Mouse (Mus musculus) midbrain, embryonic 14.5 days (tissue): Measurements from ENCODE around the gene Igf1r. TPM values are rescaled to one million over a fixed set of nuclear protein-coding genes. Genes with fewer than 3 reads are reported as not detected.

Experiments
- ATAC-seq: fragments of 200-750 bp; cut with Nextera tagmentation; 2 replicates; pipeline ENCODE4 v1.8.0; 2017; ENCODE audit warnings: moderate number of reproducible peaks, moderate library complexity; ENCODE audit not compliant: low FRiP score, low TSS enrichment
- DNase-seq: peaks from one replicate; pipeline ENCODE4 v3.0.0-alpha.2; 2015
- H3K27ac ChIP-seq: fragments of 300-500 bp; sonication (generic); replicated peaks from 2 replicates; pipeline ENCODE4 v1.5.1; 2014; ENCODE audit warnings: mild to moderate bottlenecking, low read depth, low read length, moderate library complexity
- H3K27me3 ChIP-seq: fragments of 300-500 bp; sonication (generic); 2 replicates; pipeline ENCODE4 v1.6.1; 2014; ENCODE audit warnings: low read length, control low read depth, mixed read lengths; ENCODE audit not compliant: control insufficient read depth, insufficient read depth
- H3K36me3 ChIP-seq: fragments of 300-500 bp; sonication (generic); 2 replicates; pipeline ENCODE4 v1.6.1; 2014; ENCODE audit warnings: low read length, control low read depth; ENCODE audit not compliant: control insufficient read depth, insufficient read depth
- H3K4me1 ChIP-seq: fragments of 300-500 bp; sonication (generic); 2 replicates; pipeline ENCODE4 v1.6.1; 2014; ENCODE audit warnings: mild to moderate bottlenecking, antibody characterized with exemption, low read length, control low read depth; ENCODE audit not compliant: control insufficient read depth, insufficient read depth
- H3K4me2 ChIP-seq: fragments of 300-500 bp; sonication (generic); 2 replicates; pipeline ENCODE4 v1.6.1; 2014; ENCODE audit warnings: mild to moderate bottlenecking, low read length, moderate library complexity
- H3K4me3 ChIP-seq: fragments of 300-500 bp; sonication (generic); replicated peaks from 2 replicates; pipeline ENCODE4 v1.5.1; 2014; ENCODE audit warnings: low read depth, low read length
- H3K9ac ChIP-seq: fragments of 300-500 bp; sonication (generic); replicated peaks from 2 replicates; pipeline ENCODE4 v1.6.1; 2014; ENCODE audit warnings: mild to moderate bottlenecking, low read length, moderate library complexity
- H3K9me3 ChIP-seq: fragments of 300-500 bp; sonication (generic); 2 replicates; pipeline ENCODE4 v1.6.1; 2016; ENCODE audit warnings: low read length, control low read depth, mixed read lengths; ENCODE audit not compliant: control insufficient read depth
- WGBS: fragments of 180-500 bp; shearing (Covaris S2); extraction: QIAGEN DNeasy Blood & Tissue Kit; methylation state at CpG from one replicate; pipeline ENCODE4 v1.1.7; 2014; 5-methylcytosine and 5-hydroxymethylcytosine counted together
- polyA plus RNA-seq: library from polyadenylated mRNA; unstranded; fragments of >200 nt; fragmentation: Nextera tagmentation; extraction: Ambion mirVana; gene quantifications from 2 replicates; pipeline ENCODE4 v1.2.1, GENCODE M21; 2014

Igf1r gene
- polyA plus RNA-seq, 1 experiment from 2014 or later, result 25.8 TPM

DNA sequence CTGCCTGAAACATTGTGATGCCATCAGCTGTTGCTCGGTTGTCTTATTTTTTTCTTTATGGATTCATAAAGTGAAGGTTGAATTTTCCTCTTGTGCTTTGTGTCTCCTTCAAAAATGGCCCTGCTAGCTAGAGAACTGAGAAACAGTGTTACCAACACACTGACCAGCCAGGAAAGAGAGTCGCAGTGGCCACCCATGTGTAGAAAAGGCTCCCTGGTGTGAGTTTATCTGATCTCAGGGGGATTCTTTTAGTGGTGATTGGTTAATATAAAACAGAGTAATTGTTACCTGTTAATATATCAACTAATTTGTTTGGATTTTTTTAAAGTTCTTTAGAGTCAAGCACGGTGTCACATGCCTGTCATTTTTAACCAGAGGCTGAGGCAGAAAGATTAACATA, 33.2 kb upstream of the Igf1r start:
- Histone ChIP-seq H3K27me3 (no peaks in the 10 kb centered on the region), H3K9ac (no peak overlapping the region), H3K4me3 (no peak overlapping the region), H3K27ac (no peak overlapping the region), H3K4me1 (no peaks in the 10 kb centered on the region), H3K9me3 (no peaks in the 10 kb centered on the region), H3K36me3 (no peaks in the 10 kb centered on the region), H3K4me2 (no peak overlapping the region)
- WGBS, result 78% methylated on average over 3 of the region's 3 CpGs
- ATAC-seq, result no peak
- no peak for DNase-seq

DNA sequence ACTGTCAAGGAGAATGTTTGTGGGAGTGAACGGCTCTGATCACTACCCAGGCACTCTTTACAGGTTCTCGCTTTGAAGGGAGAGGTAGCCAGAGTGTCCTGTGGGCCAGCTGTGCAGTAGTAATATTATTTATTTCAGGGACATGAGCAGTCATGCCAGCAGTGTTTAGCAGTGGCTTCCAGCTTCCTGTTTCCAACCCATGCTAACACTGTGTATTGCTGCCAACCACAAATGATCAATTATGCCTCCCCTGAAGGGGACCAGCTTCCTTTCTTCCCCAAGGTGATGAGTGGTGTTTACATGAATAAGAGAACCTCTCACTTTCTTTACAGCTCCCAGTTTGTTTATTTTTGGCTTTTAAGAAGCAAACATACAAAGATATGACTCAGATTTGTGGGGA, 28.4 kb upstream of the Igf1r start:
- no peak for ATAC-seq
- H3K27ac ChIP-seq, result no peak overlapping the region

DNA sequence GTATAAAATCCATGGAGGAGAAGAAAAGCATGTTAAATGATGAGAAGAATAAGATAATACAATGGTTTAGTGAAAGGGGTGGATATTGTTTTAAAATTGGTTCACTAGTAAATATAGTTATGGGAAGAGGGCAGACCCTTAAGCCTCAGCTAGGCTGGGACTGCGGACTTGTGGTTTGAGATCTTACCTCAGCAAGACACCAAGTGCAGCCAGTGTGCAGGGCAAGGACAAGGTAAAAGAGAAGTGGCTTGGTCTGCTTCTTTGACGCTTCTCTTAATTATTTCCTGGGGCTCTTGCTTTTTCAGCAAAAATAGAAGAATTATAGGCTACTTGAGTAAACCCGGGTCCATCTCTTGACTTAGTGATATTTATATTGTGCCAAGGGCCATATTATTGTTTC, 22.5 kb upstream of the Igf1r start:
- ATAC-seq, result no peak
- Histone ChIP-seq H3K4me1 (no peaks in the 10 kb centered on the region), H3K9me3 (no peaks in the 10 kb centered on the region), H3K4me3 (no peak overlapping the region), H3K36me3 (no peaks in the 10 kb centered on the region), H3K4me2 (no peak overlapping the region), H3K27ac (no peak overlapping the region), H3K9ac (no peak overlapping the region), H3K27me3 (no peaks in the 10 kb centered on the region)
- WGBS, result 85% methylated on average over 3 of the region's 3 CpGs
- DNase-seq, result no peak

More for the DNA sequence above, 28.4 kb upstream of the Igf1r start:
- H3K4me2 ChIP-seq, result no peak overlapping the region
- no peak overlapping the region for H3K4me3 ChIP-seq
- WGBS, result 85% methylated on average over 2 of the region's 2 CpGs
- H3K4me1 ChIP-seq, result no peaks in the 10 kb centered on the region
- no peaks in the 10 kb centered on the region for H3K27me3 ChIP-seq
- no peak overlapping the region for H3K9ac ChIP-seq
- no peaks in the 10 kb centered on the region for H3K9me3 ChIP-seq
- no peak for DNase-seq
- no peaks in the 10 kb centered on the region for H3K36me3 ChIP-seq

DNA sequence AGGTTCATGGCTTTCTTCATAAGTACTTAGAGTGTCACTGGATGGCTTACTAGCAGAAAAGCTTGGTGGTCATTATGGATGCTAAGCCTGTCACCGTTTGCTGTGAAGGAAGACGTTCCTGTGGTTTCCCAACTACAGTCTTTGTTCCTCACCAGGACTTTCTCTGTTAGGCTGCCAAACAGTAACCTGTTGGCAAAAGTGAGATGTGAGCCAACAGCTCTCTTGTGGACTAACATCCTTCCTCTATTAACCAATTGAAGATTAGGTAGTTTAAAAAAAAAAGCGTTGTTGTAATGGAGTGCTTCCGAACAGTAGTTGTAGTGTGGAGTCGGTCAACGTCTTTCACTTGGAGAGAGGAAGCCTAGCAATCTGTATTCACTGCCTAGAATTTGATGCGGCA, 15.8 kb upstream of the Igf1r start:
- no peaks in the 10 kb centered on the region for H3K4me1 ChIP-seq
- 66% methylated on average over 7 of the region's 7 CpGs for WGBS
- no peaks in the 10 kb centered on the region for H3K27me3 ChIP-seq

DNA sequence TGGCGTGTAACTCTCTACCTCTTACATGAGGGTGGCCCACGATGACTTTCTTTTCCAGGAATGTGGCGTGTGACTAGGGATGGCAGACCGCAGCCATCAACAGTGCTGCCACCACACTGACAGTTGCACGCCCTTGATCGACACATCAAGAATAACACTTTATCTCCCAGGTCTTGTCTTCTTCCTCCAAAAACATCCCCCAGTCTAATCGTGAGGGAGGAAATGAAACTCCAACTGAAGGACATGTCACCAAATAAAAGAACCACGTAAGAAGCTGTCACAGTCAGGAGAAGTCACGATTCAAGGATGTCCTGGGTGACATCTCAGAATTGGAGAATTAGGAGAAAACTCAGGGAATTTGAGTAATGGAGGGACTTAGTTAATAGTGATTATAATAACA, 8.8 kb upstream of the Igf1r start:
- ATAC-seq (no peak), DNase-seq (no peak)
- WGBS, result 90% methylated on average over 9 of the region's 9 CpGs
- no peaks in the 10 kb centered on the region for H3K4me1 ChIP-seq
- H3K27ac ChIP-seq, result no peak overlapping the region
- no peaks in the 10 kb centered on the region for H3K9me3 ChIP-seq
- H3K4me2 ChIP-seq, result no peak overlapping the region
- H3K4me3 ChIP-seq, result no peak overlapping the region
- no peaks in the 10 kb centered on the region for H3K36me3 ChIP-seq
- no peak overlapping the region for H3K9ac ChIP-seq
- H3K27me3 ChIP-seq, result no peaks in the 10 kb centered on the region

More for the DNA sequence above, 15.8 kb upstream of the Igf1r start:
- DNase-seq, result no peak
- Histone ChIP-seq H3K9ac (no peak overlapping the region), H3K27ac (no peak overlapping the region), H3K4me2 (no peak overlapping the region), H3K36me3 (no peaks in the 10 kb centered on the region), H3K4me3 (no peak overlapping the region), H3K9me3 (no peaks in the 10 kb centered on the region)
- ATAC-seq, result no peak

DNA sequence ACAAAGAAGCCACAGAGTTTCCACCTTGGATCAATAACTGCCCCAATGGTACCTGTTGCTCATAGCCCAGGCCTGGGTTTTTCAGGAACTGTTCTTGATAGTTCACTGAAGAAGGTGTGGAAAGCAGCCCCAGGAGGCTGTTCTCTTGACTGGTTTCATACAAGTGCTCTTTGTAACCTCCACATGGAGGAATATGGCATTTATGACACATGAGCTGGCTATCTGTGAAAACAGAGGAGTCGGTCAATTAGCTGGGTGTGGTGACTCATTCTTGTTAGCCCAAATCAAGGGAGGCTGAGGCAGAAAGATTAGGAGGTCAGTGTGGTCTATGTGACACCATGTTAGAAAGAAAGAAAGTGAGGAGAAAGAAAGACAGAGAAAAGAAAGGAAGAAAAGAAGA, 5.7 kb upstream of the Igf1r start:
- Histone ChIP-seq H3K4me3 (no peak overlapping the region), H3K4me2 (no peak overlapping the region), H3K9me3 (no peaks in the 10 kb centered on the region), H3K4me1 (no peaks in the 10 kb centered on the region), H3K27me3 (peaks cover 5% of the 10 kb centered on the region; the same call in 1 of the 2 replicates), H3K36me3 (no peaks in the 10 kb centered on the region), H3K27ac (no peak overlapping the region), H3K9ac (no peak overlapping the region)
- WGBS, result 86% methylated on average over 1 of the region's 1 CpGs
- ATAC-seq, result no peak
- no peak for DNase-seq

DNA sequence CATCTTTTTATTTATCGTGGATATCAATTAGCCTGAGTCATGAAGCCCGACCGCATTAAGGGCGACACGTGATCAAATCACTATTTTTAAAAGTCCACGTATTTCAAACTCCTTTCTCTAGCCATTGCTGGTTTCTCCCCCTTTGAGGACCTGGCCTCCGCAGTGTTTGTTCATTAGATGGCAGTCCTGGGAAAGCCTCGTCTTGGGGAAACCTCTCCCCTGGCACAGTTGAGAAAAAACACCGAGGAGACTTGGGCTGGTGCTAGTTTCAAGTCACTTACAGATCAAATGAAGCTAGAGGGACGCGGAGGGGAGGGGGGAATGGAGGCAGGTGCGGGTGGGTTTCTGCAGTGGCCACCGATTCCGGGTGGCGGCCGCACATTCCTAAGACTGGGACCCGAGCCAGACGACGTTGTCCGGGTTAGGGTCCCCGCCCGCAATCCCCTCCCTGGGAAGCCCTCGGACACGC, 2.2 kb upstream of the Igf1r start:
- WGBS, result under 1% methylated on average over 24 of the region's 24 CpGs
- no peak for ATAC-seq
- Histone ChIP-seq H3K4me3 (peak overlapping the region; percentile 85), H3K9ac (peak overlapping the region; percentile 94), H3K27ac (peak overlapping the region; percentile 99), H3K36me3 (no peaks in the 10 kb centered on the region), H3K9me3 (no peaks in the 10 kb centered on the region), H3K27me3 (peaks cover 5% of the 10 kb centered on the region; the same call in 1 of the 2 replicates), H3K4me1 (peaks cover 14% of the 10 kb centered on the region), H3K4me2 (peak overlapping the region; percentile 73)
- no peak for DNase-seq

DNA sequence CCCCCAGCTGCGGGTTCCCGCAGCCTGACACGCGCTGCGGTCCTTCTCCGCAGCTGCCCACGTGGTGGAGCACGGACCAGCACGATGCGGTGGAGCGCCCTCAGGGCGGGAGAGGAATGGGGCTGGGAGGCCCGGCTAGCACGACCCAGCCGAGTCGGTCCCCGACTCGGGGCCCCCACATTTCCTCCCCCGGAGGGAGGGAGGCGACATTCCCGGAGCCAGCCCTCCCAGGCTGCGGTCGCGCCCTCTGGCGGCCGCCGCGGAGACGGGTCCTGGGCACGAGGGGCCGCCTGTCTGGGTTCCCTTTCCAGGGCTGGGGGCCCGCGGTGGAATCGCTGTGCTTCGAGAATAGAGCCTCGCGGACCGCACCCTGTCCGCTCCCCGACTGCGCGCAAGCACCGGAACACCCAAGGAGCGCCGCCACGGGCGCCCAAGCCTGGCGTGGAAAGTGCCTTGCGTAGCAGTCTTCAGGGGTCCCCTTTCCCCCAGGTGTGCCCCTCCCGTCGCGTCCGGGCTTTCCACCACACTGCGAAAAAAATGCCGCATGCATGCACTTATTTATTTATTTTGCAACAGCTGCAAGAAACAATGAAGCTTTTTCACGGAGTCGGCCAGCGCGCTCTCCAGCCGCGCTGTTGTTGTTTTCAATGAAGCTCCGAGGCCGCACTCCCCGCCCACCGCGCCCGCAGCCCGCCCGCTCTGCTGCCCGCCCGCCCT, 1.7 kb upstream of the Igf1r start:
- peak overlapping the region; percentile 99 for H3K27ac ChIP-seq
- peak; percentile 81 for ATAC-seq
- H3K27me3 ChIP-seq, result peaks cover 5% of the 10 kb centered on the region; the same call in 1 of the 2 replicates
- H3K4me2 ChIP-seq, result peak overlapping the region; percentile 73
- peak overlapping the region; percentile 85 for H3K4me3 ChIP-seq
- no peaks in the 10 kb centered on the region for H3K36me3 ChIP-seq
- H3K9ac ChIP-seq, result peak overlapping the region; percentile 94
- under 1% methylated on average over 69 of the region's 71 CpGs for WGBS
- DNase-seq, result peak; percentile 92
- H3K9me3 ChIP-seq, result no peaks in the 10 kb centered on the region
- peaks cover 20% of the 10 kb centered on the region for H3K4me1 ChIP-seq

- Histone ChIP-seq H3K4me2 (peak overlapping the region; percentile 99), H3K27ac (peak overlapping the region; percentile 99), H3K9me3 (no peaks in the 10 kb centered on the region), H3K36me3 (no peaks in the 10 kb centered on the region), H3K27me3 (peaks cover 5% of the 10 kb centered on the region; the same call in 1 of the 2 replicates), H3K4me3 (peak overlapping the region; percentile 85), H3K9ac (peak overlapping the region; percentile 94), H3K4me1 (peaks cover 26% of the 10 kb centered on the region)
- WGBS, result 1% methylated on average over 58 of the region's 73 CpGs
- DNase-seq, result peak; percentile 99
- peak; percentile 83 for ATAC-seq
These were observed 1.0 kb upstream of the Igf1r start for GRCm38 (mm10) chr7:67951532-67952035.
